Mouse (Mus musculus) spleen, adult 2 months (tissue): Measurements from ENCODE around the gene Igsf21. TPM values are rescaled to one million over a fixed set of nuclear protein-coding genes. Genes with fewer than 3 reads are reported as not detected.

Experiments used
- DNase-seq, 2 experiments: peaks; one replicate each; pipeline versions ENCODE4 v3.0.0 to v3.0.0-alpha.2; 2012 to 2021; ENCODE audit warnings: low spot score in 2 of 2, low read depth in 1 of 2
- H3K27ac ChIP-seq: fragments of 200-500 bp; 2 replicates; pipeline ENCODE4 v1.5.1; 2012; ENCODE audit warnings: low read length, inconsistent platforms; ENCODE audit not compliant: insufficient read depth
- H3K27me3 ChIP-seq: fragments of 200-500 bp; 2 replicates; pipeline ENCODE4 v1.6.1; 2012; ENCODE audit warnings: mild to moderate bottlenecking, moderate library complexity, low read length, inconsistent platforms; ENCODE audit not compliant: control insufficient read depth, insufficient read depth
- H3K36me3 ChIP-seq: fragments of 200-500 bp; 2 replicates; pipeline ENCODE4 v1.6.1; 2012; ENCODE audit warnings: mild to moderate bottlenecking, low read length, inconsistent platforms; ENCODE audit not compliant: control insufficient read depth, insufficient read depth
- H3K4me1 ChIP-seq: fragments of 200-500 bp; 2 replicates; pipeline ENCODE4 v1.6.1; 2011; ENCODE audit warnings: inconsistent platforms; ENCODE audit not compliant: control insufficient read depth, insufficient read depth, insufficient read length
- H3K4me3 ChIP-seq: fragments of 200-500 bp; 2 replicates; pipeline ENCODE4 v1.5.1; 2011; ENCODE audit warnings: mild to moderate bottlenecking, inconsistent platforms; ENCODE audit not compliant: insufficient read depth, insufficient read length; ENCODE audit errors: extremely low read depth
- CTCF ChIP-seq: fragments of 200-500 bp; IDR thresholded peaks from 2 replicates; pipeline ENCODE4 v1.5.1; 2011; ENCODE audit warnings: mild to moderate bottlenecking, inconsistent platforms; ENCODE audit not compliant: insufficient read depth, insufficient read length, insufficient replicate concordance; ENCODE audit errors: extremely low read depth
- POLR2A ChIP-seq: fragments of 200-500 bp; IDR thresholded peaks from 2 replicates; pipeline ENCODE4 v1.6.1; 2011; ENCODE audit warnings: low read depth, low read length, inconsistent platforms
- WGBS: fragments of 180-500 bp; shearing (Covaris S2); methylation state at CpG from one replicate; pipeline ENCODE4 v1.1.7; 2018; 5-methylcytosine and 5-hydroxymethylcytosine counted together
- polyA plus RNA-seq: library from polyadenylated mRNA; depleted of rRNA; stranded (reverse); fragments of >200 nt; gene quantifications from 2 replicates; pipeline ENCODE4 v1.2.3, GENCODE M21; 2012; rRNA removed

Gene Igsf21
- polyA plus RNA-seq, result 0.05 TPM in 1 of 2 replicates, not detected in the other

DNA sequence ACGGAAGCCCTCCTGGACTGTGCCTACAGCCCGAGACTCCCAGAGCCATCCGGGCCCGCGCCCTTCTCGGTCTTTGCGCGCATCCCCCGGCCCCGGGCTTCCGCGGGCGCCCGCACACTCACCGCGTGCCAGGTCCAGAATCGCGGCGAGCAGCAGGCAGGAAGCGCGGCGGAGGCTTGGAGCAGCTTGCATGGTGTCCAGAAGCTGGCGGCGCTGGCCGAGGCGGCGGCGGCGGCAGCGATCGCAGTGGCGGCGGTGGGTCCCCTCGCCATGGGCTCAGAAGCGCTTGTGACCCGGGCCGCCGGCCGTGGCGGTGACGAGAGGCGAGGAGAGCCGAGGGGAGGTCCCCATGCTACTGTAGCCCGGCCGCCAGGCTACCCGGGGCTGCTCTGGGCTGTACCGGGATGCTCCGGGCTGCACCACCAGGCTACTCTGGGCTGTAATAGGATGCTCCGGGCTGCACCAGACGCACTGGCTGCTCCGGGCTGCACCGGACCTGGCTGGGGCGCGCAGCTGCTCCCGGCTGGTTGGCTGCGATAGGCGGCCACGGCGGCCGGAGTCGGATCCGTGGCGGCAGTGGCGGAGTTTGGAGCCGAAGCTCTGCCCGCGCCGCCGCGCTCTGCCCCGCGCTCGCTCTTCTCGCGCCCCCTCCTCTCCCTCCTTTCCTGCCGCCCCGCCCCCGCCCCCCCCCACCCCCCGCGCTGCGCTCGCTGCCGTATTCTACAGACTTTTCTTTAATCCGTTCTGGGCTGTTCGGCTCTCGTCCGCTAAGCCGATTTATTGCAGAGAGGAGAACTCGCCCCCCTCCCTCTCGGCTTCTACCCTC is at the start of gene Igsf21:
TSS of gene Igsf21 (minus strand) at position 605 of the 826 bp plus-strand sequence.
- H3K4me1 ChIP-seq, result no peaks in the 10 kb centered on the region
- H3K27me3 ChIP-seq, result peaks cover 7% of the 10 kb centered on the region; the same call in 1 of the 2 replicates
- 5% methylated on average over 61 of the region's 90 CpGs for WGBS
- no peak within 1 kb of the TSS for H3K4me3 ChIP-seq
- no peak for DNase-seq
- no peak for TF ChIP-seq POLR2A
- no peak for TF ChIP-seq CTCF
- no peaks in the 10 kb centered on the region for H3K36me3 ChIP-seq
- no peak within 1 kb of the TSS for H3K27ac ChIP-seq

DNA sequence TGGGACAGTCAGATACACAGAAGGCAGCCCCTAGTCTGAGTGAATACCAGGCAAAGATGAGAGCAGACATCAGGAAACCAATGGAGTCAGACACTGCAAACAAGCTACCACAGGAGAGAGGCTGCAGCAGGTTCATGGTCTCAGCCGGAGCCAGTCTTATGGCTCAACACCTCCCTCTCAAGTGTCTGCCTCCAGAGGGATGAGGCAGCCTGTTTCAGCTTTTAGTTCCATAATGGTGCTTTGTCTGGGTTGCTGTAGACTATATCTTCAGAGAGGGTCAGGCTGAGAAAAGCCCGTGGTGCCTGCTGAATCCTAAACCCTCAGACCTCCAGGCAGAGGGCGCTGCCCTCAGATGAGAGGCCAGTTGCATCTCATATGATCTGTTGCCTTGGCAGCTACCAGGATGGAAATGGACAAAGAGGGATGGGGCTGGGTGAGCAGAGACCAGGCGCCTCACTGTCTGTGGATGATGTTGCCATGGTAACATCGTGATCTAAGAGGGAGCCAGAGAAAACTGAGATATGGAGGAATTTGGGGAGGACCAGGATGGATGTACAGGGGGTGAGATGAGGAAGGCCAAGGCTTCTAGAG is 39.2 kb upstream of the Igsf21 start:
- no peaks in the 10 kb centered on the region for H3K27me3 ChIP-seq
- H3K4me1 ChIP-seq, result no peaks in the 10 kb centered on the region
- no peaks in the 10 kb centered on the region for H3K36me3 ChIP-seq
- no peak overlapping the region for H3K4me3 ChIP-seq
- WGBS, result 76% methylated on average over 5 of the region's 5 CpGs
- DNase-seq, result no peak
- H3K27ac ChIP-seq, result no peak overlapping the region
- no peak for TF ChIP-seq POLR2A
- no peak for TF ChIP-seq CTCF

DNA sequence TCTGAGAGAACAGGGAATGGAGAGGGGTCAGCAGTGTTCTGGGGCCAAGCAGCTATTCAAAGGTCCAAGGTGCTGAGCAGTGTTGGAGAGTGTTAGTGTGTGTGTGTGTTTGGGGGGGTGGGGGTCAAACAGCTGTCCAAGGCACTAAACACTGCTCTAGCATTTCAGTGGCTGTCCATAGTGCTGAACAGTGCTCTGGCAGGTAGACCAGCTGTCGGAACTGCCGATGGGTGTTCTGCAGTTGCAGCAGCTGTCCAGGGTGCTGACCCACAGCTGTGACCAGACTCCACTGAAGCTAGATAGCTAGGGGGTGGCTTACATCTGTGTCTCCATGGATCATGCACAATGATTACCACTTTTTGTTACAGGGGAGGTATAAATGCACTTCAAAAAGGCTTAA is 36.8 kb upstream of the Igsf21 start:
- TF ChIP-seq CTCF (no peak), POLR2A (no peak)
- H3K27me3 ChIP-seq, result no peaks in the 10 kb centered on the region
- H3K4me3 ChIP-seq, result no peak overlapping the region
- no peak overlapping the region for H3K27ac ChIP-seq
- no peaks in the 10 kb centered on the region for H3K36me3 ChIP-seq
- DNase-seq, result no peak
- no peaks in the 10 kb centered on the region for H3K4me1 ChIP-seq
- WGBS, result 13% methylated on average over 2 of the region's 2 CpGs

DNA sequence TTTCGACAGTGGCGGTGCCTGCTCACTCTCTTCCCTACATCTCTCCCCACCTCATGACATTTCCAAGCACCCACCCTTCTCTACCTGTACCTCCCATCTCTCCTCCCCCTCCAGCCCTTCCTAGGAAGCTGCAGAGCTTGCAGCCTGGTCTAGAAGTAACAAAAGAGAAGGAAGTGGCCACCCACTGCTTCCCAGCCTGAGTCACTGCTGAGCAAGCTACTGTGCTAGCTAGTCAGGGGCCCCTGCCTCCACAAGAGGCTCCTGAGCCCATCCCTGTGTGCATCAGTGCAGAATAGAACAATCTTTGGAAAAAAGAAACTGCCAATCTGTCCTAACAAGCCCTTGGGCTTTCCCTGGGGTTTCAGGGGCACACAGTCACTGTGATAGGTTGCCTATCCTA is 31.7 kb upstream of the Igsf21 start:
- Histone ChIP-seq H3K27me3 (no peaks in the 10 kb centered on the region), H3K4me1 (no peaks in the 10 kb centered on the region), H3K36me3 (no peaks in the 10 kb centered on the region), H3K27ac (no peak overlapping the region), H3K4me3 (no peak overlapping the region)
- 92% methylated on average over 2 of the region's 2 CpGs for WGBS
- no peak for DNase-seq
- TF ChIP-seq CTCF, result no peak
- TF ChIP-seq POLR2A, result no peak

DNA sequence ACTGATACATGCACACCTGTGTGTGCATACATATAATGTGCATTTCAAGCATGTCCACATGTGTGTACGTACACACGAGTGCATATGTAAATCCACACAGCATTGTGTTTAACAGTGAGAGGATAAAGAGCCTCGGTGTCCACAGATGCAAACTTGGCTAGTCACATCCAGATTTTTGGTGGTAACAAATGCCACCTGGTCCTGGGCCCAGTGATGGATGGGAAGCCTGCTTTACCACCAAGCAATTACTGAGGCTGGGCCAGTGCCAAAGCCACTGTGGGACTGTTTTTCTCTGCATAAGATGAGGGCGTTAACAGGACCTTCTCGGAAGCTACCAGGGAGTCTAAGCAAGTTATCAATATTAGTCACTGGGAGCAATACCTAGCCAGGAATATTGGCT is 25.3 kb upstream of the Igsf21 start:
- Histone ChIP-seq H3K4me1 (no peaks in the 10 kb centered on the region), H3K27ac (no peak overlapping the region), H3K27me3 (no peaks in the 10 kb centered on the region), H3K36me3 (no peaks in the 10 kb centered on the region), H3K4me3 (no peak overlapping the region)
- no peak for DNase-seq
- TF ChIP-seq POLR2A (no peak), CTCF (no peak)
- 88% methylated on average over 5 of the region's 5 CpGs for WGBS

DNA sequence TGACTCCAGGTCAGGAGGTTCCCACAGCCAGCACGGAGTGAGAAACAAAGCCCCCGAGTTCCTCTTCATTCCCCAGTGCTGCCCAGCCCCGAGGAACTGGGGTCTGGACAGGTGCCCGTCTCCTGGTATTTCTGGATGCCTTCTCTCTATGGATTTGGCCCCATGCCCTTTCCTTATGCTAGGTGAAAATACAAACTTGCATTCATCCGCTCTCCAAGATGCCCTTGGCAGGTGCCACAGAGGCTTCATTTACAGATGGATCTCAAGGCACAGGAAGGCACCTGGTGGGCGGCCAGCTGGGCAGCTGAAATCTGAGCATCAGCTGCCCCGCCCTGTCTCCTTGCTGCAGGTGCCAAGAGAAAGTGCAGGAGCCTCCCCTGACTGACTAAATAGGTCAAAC is 23.9 kb upstream of the Igsf21 start:
- TF ChIP-seq CTCF (no peak), POLR2A (no peak)
- no peaks in the 10 kb centered on the region for H3K36me3 ChIP-seq
- H3K4me3 ChIP-seq, result no peak overlapping the region
- DNase-seq, result no peak
- no peaks in the 10 kb centered on the region for H3K27me3 ChIP-seq
- no peaks in the 10 kb centered on the region for H3K4me1 ChIP-seq
- 80% methylated on average over 7 of the region's 7 CpGs for WGBS
- no peak overlapping the region for H3K27ac ChIP-seq
